Mouse (Mus musculus): ENCODE measurements around the gene Ruvbl2. TPM values are rescaled to one million over a fixed set of nuclear protein-coding genes. Genes with fewer than 3 reads are reported as not detected.

Ruvbl2 gene
- polyA plus RNA-seq, 1 experiment = 179 TPM

GRCm38 (mm10) chr7:45374620-45375019 lies 63.3 kb downstream of the Ruvbl2 start:
- TF ChIP-seq MYOD1 (IDR thresholded peaks at IDR 0.05; ENCODE audit: control insufficient read depth, insufficient read length, low read depth) = no peak
- no peak for TF ChIP-seq FOSL1 (IDR thresholded peaks at IDR 0.05; ENCODE audit: insufficient read depth, low read length, poor library complexity, severe bottlenecking)
- peaks cover 58% of the 10 kb centered on the region for H3K36me3 ChIP-seq (ENCODE audit: control insufficient read depth, insufficient read depth)

GRCm38 (mm10) chr7:45372371-45372770 lies 65.5 kb downstream of the Ruvbl2 start:
- Histone ChIP-seq H3K79me2 (ENCODE audit: control insufficient read depth, insufficient read depth) (no peaks in the 10 kb centered on the region), H3K4me3 (ENCODE audit: insufficient read depth, poor library complexity, severe bottlenecking) (no peak overlapping the region), H3K27me3 (ENCODE audit: control insufficient read depth, insufficient read depth, insufficient read length) (no peaks in the 10 kb centered on the region), H3K79me3 (ENCODE audit: low read depth) (no peaks in the 10 kb centered on the region), H3K36me3 (ENCODE audit: control insufficient read depth, insufficient read depth) (peaks cover 35% of the 10 kb centered on the region), H3ac (ENCODE audit: control insufficient read depth, insufficient read length, low read depth) (no peak overlapping the region)
- TF ChIP-seq MAX (IDR thresholded peaks at IDR 0.05) (no peak), CEBPB (IDR thresholded peaks at IDR 0.05; ENCODE audit: low read depth) (no peak), MYOG (IDR thresholded peaks at IDR 0.05; ENCODE audit: control insufficient read depth, extremely low read depth, insufficient read length) (no peak), USF1 (IDR thresholded peaks at IDR 0.05; ENCODE audit: low read depth) (no peak), CTCF (IDR thresholded peaks at IDR 0.05; ENCODE audit: control insufficient read depth, insufficient read depth, insufficient read length) (no peak), MYOD1 (IDR thresholded peaks at IDR 0.05; ENCODE audit: control insufficient read depth, insufficient read length, low read depth) (no peak), FOSL1 (IDR thresholded peaks at IDR 0.05; ENCODE audit: insufficient read depth, low read length, poor library complexity, severe bottlenecking) (no peak)

More at GRCm38 (mm10) chr7:45374620-45375019, 63.3 kb downstream of the Ruvbl2 start:
- H3ac ChIP-seq (ENCODE audit: control insufficient read depth, insufficient read length, low read depth) = no peak overlapping the region
- H3K79me3 ChIP-seq (ENCODE audit: low read depth) = no peaks in the 10 kb centered on the region
- peaks cover 11% of the 10 kb centered on the region for H3K79me2 ChIP-seq (ENCODE audit: control insufficient read depth, insufficient read depth)
- H3K4me3 ChIP-seq (ENCODE audit: insufficient read depth, poor library complexity, severe bottlenecking) = no peak overlapping the region
- H3K27me3 ChIP-seq (ENCODE audit: control insufficient read depth, insufficient read depth, insufficient read length) = no peaks in the 10 kb centered on the region

Small RNAs within 50 kb of the gene (microRNA-seq; reads per million reads assigned to microRNA genes)
- 0.96 reads per million, percentile 20 among the genes with 10 or more reads in this experiment for gene Gm22133 (ENCODE audit: borderline microRNAs expressed)

Other genes with a start within 250 kb of the Ruvbl2 start
- gene Ccdc155, start 233.2 kb downstream of the Ruvbl2 start, polyA plus RNA-seq (2012; fragmentation: generic; extraction: Trizol) = not detected
- gene Dkkl1, start 225.9 kb downstream of the Ruvbl2 start, polyA plus RNA-seq (2012; fragmentation: generic; extraction: Trizol) = 0.07 TPM
- gene Tead2, start 222.3 kb downstream of the Ruvbl2 start, polyA plus RNA-seq (2012; fragmentation: generic; extraction: Trizol) = 127 TPM
- gene Cd37, start 199.0 kb downstream of the Ruvbl2 start, polyA plus RNA-seq (2012; fragmentation: generic; extraction: Trizol) = 0.37 TPM
- gene Slc6a16, start 197.0 kb downstream of the Ruvbl2 start, polyA plus RNA-seq (2012; fragmentation: generic; extraction: Trizol) = not detected
- not detected for gene Slc6a21, start 160.6 kb downstream of the Ruvbl2 start, polyA plus RNA-seq (2012; fragmentation: generic; extraction: Trizol)
- 10.6 TPM for gene Trpm4, start 104.3 kb downstream of the Ruvbl2 start, polyA plus RNA-seq (2012; fragmentation: generic; extraction: Trizol)
- gene Hrc, start 102.8 kb downstream of the Ruvbl2 start, polyA plus RNA-seq (2012; fragmentation: generic; extraction: Trizol) = 0.51 TPM
- gene Ppfia3, start 71.1 kb downstream of the Ruvbl2 start, polyA plus RNA-seq (2012; fragmentation: generic; extraction: Trizol) = 4.8 TPM
- 0.94 TPM for gene Lin7b, start 67.5 kb downstream of the Ruvbl2 start, polyA plus RNA-seq (2012; fragmentation: generic; extraction: Trizol)
- 321 TPM for gene Snrnp70, start 42.4 kb downstream of the Ruvbl2 start, polyA plus RNA-seq (2012; fragmentation: generic; extraction: Trizol)
- gene Kcna7, start 32.4 kb downstream of the Ruvbl2 start, polyA plus RNA-seq (2012; fragmentation: generic; extraction: Trizol) = 0.01 TPM
- gene Ntf5, start 24.4 kb downstream of the Ruvbl2 start, polyA plus RNA-seq (2012; fragmentation: generic; extraction: Trizol) = 0.92 TPM
- gene Lhb, start 17.3 kb downstream of the Ruvbl2 start, polyA plus RNA-seq (2012; fragmentation: generic; extraction: Trizol) = not detected
- 25.2 TPM for gene Gys1, start 3.3 kb downstream of the Ruvbl2 start, polyA plus RNA-seq (2012; fragmentation: generic; extraction: Trizol)
- 14,288 TPM for gene Ftl1, start 21.8 kb upstream of the Ruvbl2 start, polyA plus RNA-seq (2012; fragmentation: generic; extraction: Trizol)
- 642 TPM for gene Bax, start 28.8 kb upstream of the Ruvbl2 start, polyA plus RNA-seq (2012; fragmentation: generic; extraction: Trizol)
- not detected for gene Tulp2, start 43.8 kb upstream of the Ruvbl2 start, polyA plus RNA-seq (2012; fragmentation: generic; extraction: Trizol)
- gene Gm45808, start 48.7 kb upstream of the Ruvbl2 start, polyA plus RNA-seq (2012; fragmentation: generic; extraction: Trizol) = not detected
- gene Dhdh, start 50.7 kb upstream of the Ruvbl2 start, polyA plus RNA-seq (2012; fragmentation: generic; extraction: Trizol) = 0.07 TPM
- gene Nucb1, start 72.3 kb upstream of the Ruvbl2 start, polyA plus RNA-seq (2012; fragmentation: generic; extraction: Trizol) = 115 TPM
- 32.5 TPM for gene Ppp1r15a, start 88.2 kb upstream of the Ruvbl2 start, polyA plus RNA-seq (2012; fragmentation: generic; extraction: Trizol)
- 0.89 TPM for gene Plekha4, start 88.2 kb upstream of the Ruvbl2 start, polyA plus RNA-seq (2012; fragmentation: generic; extraction: Trizol)
- gene Hsd17b14, start 116.8 kb upstream of the Ruvbl2 start, polyA plus RNA-seq (2012; fragmentation: generic; extraction: Trizol) = 1.7 TPM
- gene Bcat2, start 132.1 kb upstream of the Ruvbl2 start, polyA plus RNA-seq (2012; fragmentation: generic; extraction: Trizol) = 26.5 TPM
- gene Fgf21, start 177.4 kb upstream of the Ruvbl2 start, polyA plus RNA-seq (2012; fragmentation: generic; extraction: Trizol) = 0.97 TPM
- gene Fut1, start 179.2 kb upstream of the Ruvbl2 start, polyA plus RNA-seq (2012; fragmentation: generic; extraction: Trizol) = 0.04 TPM
- not detected for gene Izumo1, start 183.7 kb upstream of the Ruvbl2 start, polyA plus RNA-seq (2012; fragmentation: generic; extraction: Trizol)
- gene Rasip1, start 189.4 kb upstream of the Ruvbl2 start, polyA plus RNA-seq (2012; fragmentation: generic; extraction: Trizol) = not detected
- 0.48 TPM for gene Mamstr, start 201.9 kb upstream of the Ruvbl2 start, polyA plus RNA-seq (2012; fragmentation: generic; extraction: Trizol)
- gene Fut2, start 228.3 kb upstream of the Ruvbl2 start, polyA plus RNA-seq (2012; fragmentation: generic; extraction: Trizol) = 0.01 TPM
- 0.04 TPM for gene Ntn5, start 245.9 kb upstream of the Ruvbl2 start, polyA plus RNA-seq (2012; fragmentation: generic; extraction: Trizol)

All from C2C12 (cell line).